Mouse (Mus musculus) layer of hippocampus, adult 9-10 months (tissue): ENCODE measurements around the gene Slc7a8.

Source experiments
- DNase-seq: peaks from one replicate; pipeline ENCODE4 v3.0.0; 2022; ENCODE audit warnings: low spot score

Gene Slc7a8

DNA sequence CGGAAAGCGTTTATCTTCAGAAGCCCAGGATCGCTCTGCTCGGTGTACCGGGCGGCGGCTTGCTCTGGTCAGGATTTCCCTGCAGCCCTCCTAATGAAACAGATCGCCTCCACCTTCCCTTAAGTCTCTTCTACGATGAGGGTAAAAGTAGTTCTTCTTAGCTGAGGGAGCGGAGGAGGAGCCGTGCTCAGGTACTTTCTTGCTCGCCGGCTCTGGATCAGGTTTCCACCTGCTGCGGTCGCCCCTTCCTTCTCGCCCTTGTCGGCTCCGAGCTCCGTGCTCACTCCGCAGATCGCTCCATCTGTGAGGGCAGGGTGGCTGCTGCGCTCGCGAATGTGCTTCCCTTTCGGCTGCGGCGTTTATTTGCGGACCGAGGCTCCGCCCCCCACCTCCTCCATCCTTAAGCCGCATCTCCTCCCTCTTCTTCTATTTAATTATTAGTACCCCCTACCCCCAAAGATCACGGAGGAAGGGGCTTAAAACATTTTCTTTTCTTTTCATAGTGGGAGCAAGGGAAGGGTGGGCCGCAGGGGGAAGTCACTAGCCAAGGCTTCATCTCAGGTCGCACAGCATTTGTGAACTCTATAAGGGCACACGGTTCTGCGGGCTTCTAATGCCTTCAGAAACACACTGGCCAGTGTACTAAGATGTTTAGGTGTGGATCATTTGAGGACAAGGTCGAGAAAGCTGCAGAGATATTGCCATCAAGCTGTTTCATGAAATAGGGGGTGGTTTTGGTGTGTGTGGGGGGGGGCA lies at the start of gene Slc7a8:
Slc7a8 (minus strand) TSS at position 337 of the 756 bp plus-strand sequence.
- DNase-seq = no peak

DNA sequence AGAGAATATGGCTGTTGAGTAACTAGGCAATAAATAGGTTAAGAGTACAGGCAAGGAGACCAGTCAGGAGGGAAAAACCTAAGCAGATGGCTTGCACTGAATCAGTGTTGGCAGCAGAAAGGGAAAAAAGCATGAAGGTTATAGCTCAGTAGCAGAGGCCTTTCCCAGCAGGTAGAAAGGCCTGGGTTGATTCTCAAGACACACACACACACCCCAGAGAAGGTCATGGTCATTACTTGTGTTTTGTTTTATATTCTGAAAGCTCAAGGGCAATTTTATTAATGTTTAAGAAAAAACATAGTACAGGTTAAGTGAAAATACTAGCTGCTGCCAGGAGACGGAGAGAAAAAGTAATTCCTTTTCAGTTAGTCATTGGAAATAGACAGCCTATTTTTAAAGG lies 42.0 kb upstream of the Slc7a8 start:
- DNase-seq = no peak

DNA sequence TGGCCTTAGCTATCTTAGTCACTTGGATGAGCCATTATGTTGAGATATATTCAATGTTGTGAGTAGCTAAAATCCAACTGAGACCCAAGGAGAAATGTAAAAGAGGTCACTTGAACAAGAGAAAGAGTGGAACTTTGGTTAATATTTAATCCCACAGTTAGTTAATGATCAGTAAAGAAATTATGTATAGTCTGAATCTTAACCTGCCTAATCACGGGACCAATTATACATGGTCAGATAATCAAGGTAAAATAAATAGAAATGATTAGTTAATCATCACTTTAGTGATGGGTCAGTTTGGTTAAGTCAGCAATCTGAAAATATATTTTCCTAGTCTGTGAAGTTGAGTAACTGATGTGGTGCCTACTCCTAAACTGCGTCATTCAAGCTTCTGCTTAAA lies 40.6 kb upstream of the Slc7a8 start:
- no peak for DNase-seq

DNA sequence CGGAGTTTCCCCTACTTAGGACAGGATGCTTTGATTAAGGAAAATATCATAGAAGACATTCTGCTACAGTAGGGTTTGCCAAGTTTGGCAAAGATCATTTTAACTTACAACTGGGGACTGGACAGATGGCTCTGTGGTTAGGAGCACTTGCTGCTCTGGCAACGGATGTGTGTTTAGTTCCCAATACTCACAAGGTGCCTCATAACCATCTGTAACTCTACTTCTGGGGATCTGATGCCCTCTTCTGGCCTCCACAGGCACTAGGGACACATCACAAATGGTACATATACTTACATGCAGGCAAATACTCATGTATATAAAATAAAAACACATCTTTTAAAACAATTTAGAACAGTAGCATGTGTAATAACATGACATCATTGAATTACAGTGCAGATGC lies 36.0 kb upstream of the Slc7a8 start:
- DNase-seq = peak; percentile 22

DNA sequence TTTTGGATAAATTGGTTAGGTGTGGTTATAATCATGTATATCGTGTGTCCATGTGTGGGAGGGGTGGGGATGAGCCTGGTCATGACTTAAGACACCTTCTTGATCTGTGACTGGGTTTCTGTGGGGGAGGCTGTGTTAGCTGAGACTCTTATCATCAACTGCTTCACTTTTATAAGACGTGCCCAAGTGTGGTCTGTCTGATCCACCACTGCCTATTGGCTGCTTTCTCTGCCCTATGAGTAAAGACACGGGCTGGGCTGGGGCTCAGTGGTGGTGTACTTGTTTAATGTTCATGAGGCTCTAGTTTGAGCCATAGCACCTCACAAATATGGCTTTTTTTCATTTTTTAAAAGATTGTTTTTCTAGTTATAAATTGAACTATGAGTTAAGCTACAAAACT lies 34.0 kb upstream of the Slc7a8 start:
- DNase-seq = no peak

DNA sequence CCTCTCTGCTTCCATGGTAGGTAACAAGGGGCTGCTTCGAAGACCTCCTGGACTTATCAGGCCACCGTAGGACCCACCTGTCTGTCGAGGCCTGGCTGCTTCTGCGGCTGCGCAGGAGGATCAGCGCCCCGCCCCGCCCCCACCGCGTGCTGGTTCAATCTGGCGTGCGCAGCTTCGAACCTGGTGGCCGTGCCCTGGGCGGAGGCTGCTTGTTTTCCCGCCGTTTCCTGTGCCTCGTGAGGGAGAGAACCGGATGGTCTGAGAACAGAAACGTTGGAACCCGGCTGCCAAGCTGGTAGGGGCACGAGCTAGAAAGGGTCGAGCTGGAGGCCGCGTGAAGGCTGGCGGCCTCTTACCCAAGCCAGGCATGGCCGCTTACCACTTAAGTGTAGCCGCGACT lies 32.2 kb upstream of the Slc7a8 start, which contains the start of gene Rnf212b:
Rnf212b (plus strand) TSS at position 151 of the 400 bp plus-strand sequence.
- no peak for DNase-seq

DNA sequence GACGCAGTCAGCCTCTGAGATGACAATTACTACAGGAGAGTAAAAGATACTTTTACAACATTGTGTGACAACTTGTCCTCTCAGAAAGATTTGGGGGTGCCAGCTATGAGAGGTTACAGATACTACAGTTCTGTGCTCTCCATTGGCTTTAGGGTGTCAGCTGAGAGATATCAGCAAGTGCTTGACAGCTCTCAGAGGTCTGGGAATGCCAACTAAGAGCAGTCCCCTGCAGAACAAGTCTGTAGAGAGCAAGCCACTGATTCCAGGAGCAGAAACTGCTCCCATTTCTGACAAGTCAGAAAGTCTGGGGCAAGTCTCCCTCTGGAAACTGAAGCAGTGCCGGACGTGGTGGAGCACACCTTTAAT lies 27.9 kb upstream of the Slc7a8 start:
- DNase-seq = no peak

DNA sequence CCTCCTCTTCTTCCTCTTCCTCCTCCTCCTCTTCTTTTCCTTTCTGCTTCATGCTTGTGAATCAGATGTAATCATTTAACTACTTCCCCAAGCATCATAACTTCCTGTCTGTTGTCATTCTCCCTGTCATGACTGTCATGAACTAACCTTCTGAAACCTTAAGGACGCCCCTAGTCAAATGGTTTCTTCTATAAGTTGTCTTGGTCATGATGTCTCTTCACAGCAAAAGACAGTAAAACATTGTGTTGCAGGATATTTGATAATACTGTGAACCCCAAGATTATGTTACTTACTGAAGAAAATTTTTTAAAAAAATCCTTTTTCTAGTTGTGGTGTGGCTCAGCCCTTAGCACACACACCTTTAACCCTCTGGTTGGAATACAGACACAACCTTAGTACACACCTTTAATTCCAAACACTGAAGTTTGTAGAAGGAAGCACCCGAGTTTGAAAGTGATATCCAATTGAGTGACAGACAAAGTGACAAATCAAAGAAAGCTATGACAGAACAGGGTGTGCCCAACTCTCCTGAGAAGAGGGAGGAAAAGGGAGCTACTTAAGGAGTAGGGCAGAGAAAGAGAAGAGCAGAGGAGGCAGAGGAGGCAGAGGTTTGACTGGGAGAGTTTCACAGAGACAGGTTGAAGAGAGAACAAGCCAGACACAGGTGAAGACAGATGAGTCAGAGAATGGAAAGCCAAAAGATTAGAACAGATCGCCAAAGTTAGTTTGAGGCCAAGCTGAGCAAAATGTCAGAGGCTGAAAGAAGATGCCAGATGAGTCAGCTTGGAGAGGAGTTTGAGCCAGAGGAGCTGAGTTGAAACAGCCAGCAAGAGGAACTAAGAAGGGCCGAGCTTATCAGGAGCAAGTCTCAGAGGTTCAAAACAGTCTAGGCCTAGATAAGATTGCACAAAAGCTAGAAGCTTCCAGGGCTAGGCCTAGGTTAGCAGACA lies 27.2 kb upstream of the Slc7a8 start:
- DNase-seq = no peak

DNA sequence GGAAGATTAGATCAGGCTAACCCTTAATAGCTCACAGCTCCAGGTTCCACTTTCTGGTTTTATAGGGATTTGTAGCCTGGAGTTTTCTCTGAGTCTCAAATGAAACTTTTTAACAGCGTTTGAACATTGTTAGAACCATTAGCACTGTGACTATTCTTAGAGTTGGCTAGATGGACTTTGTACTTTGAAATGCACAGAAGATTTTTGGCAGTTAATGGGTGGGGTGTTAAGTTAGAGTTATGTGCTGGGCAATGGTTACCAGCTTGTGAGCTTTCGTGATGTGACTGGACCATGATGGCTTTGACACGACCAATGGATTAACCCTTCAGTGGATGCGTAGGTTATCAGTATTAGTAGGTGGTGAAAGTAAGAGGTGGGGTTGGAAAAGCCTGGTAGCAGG lies 24.4 kb upstream of the Slc7a8 start:
- DNase-seq = no peak

DNA sequence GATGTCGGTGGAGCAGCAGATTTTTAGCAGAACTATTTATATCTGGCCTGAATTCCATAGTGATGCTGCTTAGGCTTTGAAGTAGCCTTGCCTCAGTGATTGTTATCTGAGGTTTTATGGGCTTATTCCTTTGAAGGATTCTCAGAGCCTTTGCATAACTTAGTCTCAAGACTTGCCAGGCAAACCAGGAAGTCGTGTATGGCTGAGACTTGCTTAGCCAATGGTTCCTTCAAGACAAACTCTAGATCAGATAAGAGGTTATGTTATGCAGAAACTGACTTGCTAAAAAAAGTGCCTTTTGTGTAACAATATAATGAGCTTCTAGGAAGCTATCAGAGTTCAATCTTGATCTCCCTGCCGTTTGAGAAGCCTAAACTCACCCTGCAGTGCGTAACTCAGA lies 20.7 kb upstream of the Slc7a8 start:
- DNase-seq = no peak

DNA sequence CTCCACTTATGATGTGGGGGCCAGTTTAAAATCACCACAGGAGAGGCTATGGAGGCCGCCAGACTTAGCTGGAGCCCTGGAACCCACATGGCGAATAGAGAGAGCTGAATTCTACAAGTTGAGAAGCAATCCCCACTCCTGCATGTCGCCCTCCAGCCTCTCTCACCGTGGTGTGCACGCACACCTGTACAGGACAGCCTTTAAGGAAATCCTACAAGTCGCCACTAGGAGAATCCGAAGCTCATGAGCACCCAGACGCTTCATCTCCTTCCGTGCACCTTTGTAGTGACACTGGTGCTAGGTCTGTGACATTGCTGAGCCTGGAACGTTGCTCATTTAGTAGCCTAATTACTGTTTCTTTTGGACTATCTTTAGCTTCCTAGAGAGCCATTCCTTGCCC lies 17.9 kb upstream of the Slc7a8 start:
- no peak for DNase-seq

DNA sequence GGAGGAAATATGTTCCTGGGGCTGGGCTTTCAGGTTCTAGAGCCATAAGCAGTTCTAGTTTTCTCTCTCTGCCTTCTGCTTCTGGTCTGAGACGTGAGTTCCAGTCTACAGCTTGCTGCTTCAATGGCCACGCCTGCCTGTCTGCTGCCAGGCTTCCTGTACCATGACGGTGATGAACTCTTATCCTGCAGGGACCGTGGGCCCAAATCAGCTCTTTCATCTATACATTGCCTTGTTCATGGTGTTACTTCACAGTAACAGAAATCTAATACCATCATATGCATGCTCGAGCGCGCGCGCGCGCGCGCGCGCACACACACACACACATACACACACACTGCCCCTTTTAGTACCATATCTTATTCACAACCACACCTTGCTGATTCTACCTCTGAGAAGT lies 15.0 kb upstream of the Slc7a8 start:
- no peak for DNase-seq

DNA sequence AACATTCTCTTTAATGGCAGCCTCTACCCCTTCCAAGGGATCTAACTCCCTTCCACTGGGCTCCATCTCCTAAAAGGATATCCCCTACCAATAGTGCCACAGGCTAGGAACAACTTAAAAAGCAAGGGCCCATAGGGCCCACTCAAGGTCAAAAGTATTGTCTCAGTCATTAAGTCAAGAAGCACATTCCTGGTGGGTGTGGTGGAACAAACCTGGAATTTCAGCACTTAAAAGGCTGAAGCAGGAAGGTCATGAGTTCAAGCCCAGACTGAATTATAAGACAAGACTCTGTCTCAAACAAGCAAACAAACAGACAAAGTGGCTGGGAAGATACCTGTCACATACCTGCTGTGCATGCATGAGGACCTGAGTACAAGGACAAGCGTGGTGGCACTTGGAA lies 14.2 kb upstream of the Slc7a8 start:
- DNase-seq = no peak

DNA sequence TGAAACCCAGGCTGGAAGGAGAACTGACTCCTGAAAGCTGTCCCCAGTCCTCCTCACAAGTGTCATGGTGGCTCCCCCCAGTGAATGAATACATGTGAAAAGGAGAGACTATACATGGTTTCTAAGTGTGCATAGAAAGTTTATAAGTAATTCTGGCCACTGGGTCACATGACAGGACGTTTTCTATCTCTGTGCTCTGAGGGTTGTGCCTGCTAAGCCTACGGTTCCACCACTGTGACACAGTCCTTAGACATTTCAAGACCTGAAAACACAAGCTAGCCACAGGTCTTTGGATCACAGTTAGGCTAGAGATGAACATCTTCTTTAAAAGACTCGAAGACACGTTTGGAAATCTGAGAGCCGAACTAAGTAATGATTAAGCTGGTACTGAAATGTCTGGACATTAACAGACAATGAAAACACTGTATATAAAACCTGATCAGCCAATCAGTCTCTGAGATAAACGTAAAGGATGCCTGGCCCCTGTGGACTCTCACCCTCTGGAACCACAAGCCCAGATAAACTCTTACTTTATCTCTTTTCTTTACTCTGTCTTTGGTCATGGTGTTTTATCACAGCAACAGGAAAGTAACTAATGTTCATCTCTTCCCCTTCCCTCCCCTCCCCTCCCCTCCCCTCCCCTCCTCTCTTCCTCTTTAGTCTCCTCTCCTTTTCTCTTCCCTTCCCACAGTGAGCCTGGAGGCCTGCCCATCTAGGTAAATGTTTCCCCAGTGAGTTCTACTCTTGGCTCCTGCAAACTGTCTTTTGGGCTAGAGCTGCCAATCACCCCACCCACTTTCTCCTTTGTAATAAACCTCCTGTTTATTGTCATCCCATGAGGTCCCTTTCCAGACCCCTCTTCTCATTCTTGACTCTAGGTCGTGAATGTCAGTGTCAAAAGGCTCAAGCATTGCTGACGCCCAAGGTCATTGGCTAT lies 12.4 kb upstream of the Slc7a8 start:
- DNase-seq = no peak

DNA sequence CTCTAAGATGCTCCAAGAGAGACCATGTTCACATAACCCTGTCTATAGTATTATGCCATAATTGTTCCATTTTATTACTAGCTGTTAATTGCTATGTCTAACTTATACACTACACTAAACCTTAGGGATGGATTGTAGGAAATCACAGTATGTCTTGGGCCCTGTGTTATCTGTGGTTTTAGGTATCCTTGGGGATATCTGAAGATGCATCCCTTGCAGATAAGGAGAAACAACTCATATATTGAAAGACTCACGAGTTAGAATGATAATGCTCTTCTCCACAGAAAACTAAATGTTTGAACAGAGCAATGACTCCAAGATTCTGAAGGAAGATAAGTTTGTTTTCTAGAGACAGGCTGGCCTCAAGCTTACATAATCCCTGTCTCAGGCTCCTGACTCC lies 11.6 kb upstream of the Slc7a8 start:
- DNase-seq = no peak

DNA sequence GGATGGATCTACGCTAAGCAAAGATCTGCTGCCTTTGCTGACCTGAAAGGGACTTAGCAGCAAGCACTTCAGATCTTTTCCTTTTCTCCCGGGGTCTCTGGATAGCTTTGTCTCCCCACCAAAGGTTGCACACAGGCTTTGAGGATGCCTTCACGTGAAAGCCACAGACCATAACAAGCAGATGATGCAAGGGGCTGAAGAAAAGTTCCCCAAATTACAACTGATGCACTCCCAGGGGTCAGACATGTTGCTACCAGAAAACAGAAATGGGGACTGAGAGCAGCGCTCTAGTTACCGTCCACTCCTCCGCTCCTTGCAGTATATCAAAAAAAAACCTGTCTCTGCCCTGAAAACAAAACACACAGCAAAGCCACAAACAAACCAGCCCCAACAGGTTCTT lies 10.4 kb upstream of the Slc7a8 start:
- no peak for DNase-seq

DNA sequence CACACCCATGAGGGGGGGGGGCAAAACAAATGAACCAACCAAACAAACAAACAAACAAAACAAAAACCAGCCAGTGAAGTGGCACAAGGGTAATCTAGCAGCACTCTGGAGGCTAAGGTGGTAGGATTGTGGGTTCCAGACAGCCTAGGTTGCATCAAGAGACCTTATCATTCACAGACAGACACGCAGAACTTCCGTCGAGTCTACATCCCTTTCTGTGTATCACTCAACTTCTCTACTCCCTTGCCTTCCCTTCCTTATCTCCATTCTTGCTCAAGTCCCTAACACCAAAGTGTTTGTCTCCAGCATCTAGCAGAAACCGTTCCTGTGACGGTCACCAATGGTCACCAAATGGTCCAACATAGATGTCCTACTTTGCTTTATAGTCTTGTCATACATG lies 6.5 kb upstream of the Slc7a8 start:
- DNase-seq = no peak

DNA sequence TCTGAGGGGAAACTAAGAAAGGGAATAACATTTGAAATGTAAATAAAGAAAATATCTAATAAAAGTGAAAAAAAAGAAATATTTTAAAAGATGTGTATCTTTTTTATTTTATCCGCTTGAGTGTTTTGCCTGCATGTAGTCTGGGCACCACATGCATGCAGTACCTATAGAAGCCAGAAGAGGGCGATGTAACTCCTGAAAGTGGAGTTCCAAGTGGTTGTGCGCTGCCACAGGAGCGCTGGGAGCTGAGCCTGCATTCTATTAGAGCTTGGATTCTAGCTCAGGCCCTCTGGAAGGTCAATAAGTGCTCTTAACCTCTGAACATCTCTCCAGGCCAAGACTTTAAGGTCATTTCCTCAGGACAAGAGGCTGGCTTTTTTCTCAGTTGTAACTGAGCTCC lies 5.5 kb upstream of the Slc7a8 start:
- no peak for DNase-seq

DNA sequence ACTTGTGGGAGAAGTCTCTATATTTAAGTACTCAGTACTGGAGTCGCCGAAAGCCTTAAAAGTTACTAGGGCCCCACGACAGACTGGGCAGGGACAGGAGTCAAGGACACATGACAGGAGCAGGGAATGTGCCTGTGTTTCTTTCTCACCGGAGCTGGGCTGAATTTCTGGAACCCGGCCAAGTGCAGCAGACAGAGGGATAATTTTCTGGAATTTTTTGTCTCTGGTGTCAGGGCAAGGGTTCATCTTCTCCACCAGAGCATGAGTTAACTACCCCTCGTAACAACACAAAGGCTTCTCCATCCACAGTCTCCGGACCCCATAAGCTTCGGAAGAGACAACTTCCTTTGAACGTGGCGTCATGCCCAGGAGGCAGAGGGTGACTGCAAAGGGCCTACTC lies 4.7 kb upstream of the Slc7a8 start:
- DNase-seq = no peak

DNA sequence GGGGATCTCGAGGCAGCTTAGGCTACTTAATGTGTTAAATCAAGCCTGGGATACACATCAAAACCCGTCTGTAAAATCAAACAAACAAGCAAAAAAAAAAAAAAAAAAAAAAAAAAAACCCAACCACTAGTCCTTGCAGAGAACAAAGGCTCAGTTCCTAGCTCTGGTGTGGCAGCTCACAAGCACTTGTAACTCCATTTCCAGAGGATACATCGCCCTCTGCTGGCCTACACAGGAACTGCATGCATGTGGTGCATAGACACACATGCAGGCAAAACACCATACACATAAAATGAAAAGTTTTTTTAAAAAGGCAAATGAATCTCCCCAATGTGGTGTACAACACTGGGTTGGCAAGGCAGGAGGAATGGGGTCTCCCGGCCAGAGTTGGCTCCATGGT lies 4.2 kb upstream of the Slc7a8 start:
- no peak for DNase-seq

DNA sequence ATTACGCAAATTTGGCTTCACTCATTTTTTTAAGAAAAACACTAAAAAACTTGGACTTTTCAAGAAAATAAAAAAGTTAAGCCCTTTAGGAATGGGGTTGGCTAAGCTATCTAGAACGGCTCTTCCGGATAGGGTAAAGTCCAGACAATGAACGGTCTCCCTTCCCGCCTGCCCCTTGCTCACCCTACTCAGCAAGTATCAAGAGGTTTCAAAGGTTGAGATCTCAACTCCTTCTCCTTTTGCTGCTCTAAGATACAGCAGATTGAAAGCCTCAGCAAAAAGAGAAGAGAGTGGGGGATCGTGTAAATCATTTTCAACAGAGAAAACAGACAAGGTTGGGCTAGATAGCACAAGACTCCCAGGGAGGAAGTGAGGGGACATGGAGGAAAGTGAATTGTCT lies 1.2 kb upstream of the Slc7a8 start:
- no peak for DNase-seq
